In genomic region chr3:26201410-26201809, GRCm38 (mm10) we compare ENCODE assay signal across 34 mouse cellular contexts.
"Had no signal": no experiment of that assay in that cellular context is flagged by ENCODE, and none has a peak within 500 bp of the region (broad histone marks: within the 10 kb centered on the region; RNA-seq: fewer than 3 reads in every experiment).

No protein-coding gene starts in this region.

- H3K36me3 ChIP-seq: heart, embryonic 12.5 days; heart, embryonic 13.5 days; heart, embryonic 15.5 days; hindbrain, embryonic 10.5 days; hindbrain, embryonic 12.5 days; hindbrain, embryonic 13.5 days; hindbrain, embryonic 15.5 days; intestine, embryonic 15.5 days; kidney, embryonic 15.5 days had no signal

- DNase-seq: heart, postnatal 10 days; heart, postnatal 14 days; heart, postnatal 36 days; heart, postnatal 4 days; kidney, adult 11 months; kidney, adult 18-20 months; kidney, adult 2 months; kidney, adult 8-10 months; kidney, adult 9 months; kidney, postnatal 10 days; kidney, postnatal 14 days; kidney, postnatal 25 days; kidney, postnatal 36 days; kidney, postnatal 4 days; layer of hippocampus, adult 9-11 months; layer of hippocampus, postnatal 36 days had no signal

- H3K4me3 ChIP-seq: heart, embryonic 12.5 days; heart, embryonic 13.5 days; heart, embryonic 15.5 days; hindbrain, embryonic 10.5 days; hindbrain, embryonic 12.5 days; hindbrain, embryonic 13.5 days; hindbrain, embryonic 15.5 days; intestine, embryonic 15.5 days; kidney, embryonic 15.5 days; layer of hippocampus, adult 2 months; left cerebral cortex, adult 2 months had no signal

- H3K9ac ChIP-seq: heart, embryonic 12.5 days; heart, embryonic 13.5 days; heart, embryonic 15.5 days; hindbrain, embryonic 12.5 days; hindbrain, embryonic 13.5 days; hindbrain, embryonic 14.5 days; hindbrain, embryonic 15.5 days; intestine, embryonic 15.5 days; kidney, embryonic 15.5 days had no signal

- H3K9me3 ChIP-seq: heart, embryonic 12.5 days; heart, embryonic 13.5 days; heart, embryonic 15.5 days; hindbrain, embryonic 10.5 days; hindbrain, embryonic 12.5 days; hindbrain, embryonic 13.5 days; hindbrain, embryonic 15.5 days; intestine, embryonic 15.5 days; kidney, embryonic 15.5 days had no signal

- ATAC-seq: hindbrain, embryonic 16.5 days; hindbrain, postnatal 0 days; inflammation-experienced regulatory T-cells, adult 6 months; intestine, embryonic 15.5 days; intestine, embryonic 16.5 days; intestine, postnatal 0 days had no signal

- H3K4me1 ChIP-seq: heart, embryonic 12.5 days; heart, embryonic 13.5 days; heart, embryonic 15.5 days; hindbrain, embryonic 10.5 days; hindbrain, embryonic 12.5 days; hindbrain, embryonic 13.5 days; hindbrain, embryonic 15.5 days; intestine, embryonic 15.5 days; kidney, embryonic 15.5 days had no signal

- H3K27ac ChIP-seq: heart, embryonic 13.5 days; heart, embryonic 15.5 days; hindbrain, embryonic 10.5 days; hindbrain, embryonic 12.5 days; hindbrain, embryonic 13.5 days; hindbrain, embryonic 14.5 days; hindbrain, embryonic 15.5 days; hindbrain, postnatal 0 days; intestine, embryonic 15.5 days; kidney, embryonic 15.5 days; kidney, postnatal 0 days; layer of hippocampus, adult 2 months; left cerebral cortex, adult 2 months had no signal

- H3K27me3 ChIP-seq: heart, embryonic 12.5 days; heart, embryonic 13.5 days; heart, embryonic 15.5 days; hindbrain, embryonic 12.5 days; hindbrain, embryonic 13.5 days; hindbrain, embryonic 15.5 days; intestine, embryonic 15.5 days; kidney, embryonic 15.5 days had no signal
